Mouse (Mus musculus): Measurements from ENCODE around the gene Ap1s1.
A peak's percentile ranks its signal among the peaks of the same experiment; 100 is the strongest.

Gene Ap1s1

DNA sequence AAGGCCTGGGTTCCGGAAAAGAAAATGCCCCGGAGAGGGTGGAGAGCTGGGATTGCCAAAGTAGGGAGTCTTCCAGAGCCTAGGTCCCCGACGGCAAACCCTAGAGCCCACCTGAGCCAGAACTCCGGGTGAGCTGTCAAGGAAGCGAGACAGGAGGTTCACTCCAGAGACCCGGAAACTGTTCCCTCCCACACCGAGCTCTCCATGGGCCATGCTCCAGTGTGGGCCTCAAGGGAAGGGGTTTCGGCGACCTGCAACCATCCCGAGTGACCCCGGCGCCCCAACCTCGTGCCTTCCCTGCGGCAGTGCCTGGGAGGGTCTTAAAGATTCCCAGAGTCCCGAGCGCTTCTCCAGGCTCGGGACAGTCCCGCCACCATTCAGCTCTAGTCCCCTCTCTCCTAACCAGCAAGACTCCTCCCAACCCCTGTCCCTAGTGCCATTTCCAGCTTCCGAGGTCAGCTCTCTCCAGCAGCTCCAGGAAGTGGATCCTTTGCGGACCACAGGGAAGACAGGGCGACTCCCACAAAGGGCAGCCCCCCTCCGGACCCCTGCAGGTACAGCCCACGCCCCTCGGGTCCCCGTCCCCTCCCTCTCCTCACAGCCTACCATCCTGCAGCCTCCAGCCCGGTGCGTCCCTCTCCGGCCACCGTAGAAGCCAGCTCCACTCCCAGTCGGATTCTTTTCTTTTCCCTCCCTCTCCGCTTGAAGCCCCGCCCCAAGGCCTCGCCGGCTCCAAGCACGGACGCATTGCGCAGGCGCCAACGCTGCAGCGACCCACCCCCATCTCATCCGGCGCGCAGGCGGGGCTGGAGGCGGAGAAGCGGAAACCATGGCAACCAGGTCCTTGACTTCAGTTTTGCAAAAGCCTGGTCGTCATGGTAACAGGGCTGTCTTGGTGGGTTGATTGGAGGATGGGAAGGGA is at the start of gene Ap1s1:
Ap1s1 (minus strand) TSS at position 734 of the 922 bp plus-strand sequence.
- DNase-seq = peak; percentile 99

DNA sequence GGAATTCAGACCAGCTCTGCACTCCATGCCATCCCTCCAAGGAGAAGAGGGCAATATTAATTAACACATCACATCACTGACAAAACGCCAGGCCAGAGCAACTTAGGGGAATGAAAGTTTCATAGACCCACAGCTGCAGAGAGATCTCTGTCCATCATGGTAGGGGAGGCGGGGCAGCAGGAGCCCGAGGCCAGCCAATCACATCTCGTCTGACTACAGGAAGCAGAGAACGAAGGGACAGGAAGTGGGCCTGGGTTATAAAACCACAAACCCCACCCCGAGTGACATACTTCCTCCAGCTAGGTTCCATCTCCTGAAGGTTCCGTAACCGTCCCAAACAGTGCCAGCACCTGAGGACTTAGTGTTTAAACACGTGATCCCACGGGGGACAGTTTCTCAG is 49.2 kb upstream of the Ap1s1 start:
- DNase-seq = no peak

GRCm38 (mm10) chr5:137093720-137094119 is 47.8 kb upstream of the Ap1s1 start:
- no peak for DNase-seq

DNA sequence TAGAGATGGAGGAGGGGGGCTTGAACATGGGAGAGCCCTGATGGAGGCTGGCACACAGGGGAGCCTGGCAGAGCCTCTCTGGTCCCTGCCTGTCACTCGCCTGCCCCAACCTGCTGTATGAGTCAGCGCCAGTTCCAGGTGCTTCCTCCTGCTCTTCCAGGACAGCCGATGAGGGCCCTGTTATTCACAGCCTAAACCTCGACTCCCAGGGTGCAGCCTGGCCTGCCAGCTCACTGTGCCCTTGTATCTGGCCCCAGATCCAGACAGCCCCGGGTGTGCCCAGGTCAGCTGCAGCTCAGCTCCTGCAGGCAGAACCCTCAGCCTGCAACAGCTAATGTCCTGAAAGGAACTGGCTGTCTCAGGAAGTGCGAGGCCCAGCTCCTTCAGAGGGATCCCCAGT is 45.6 kb upstream of the Ap1s1 start:
- no peak for DNase-seq

- DNase-seq = peak; percentile 81 to 84
Observed at GRCm38 (mm10) chr5:137090870-137091269, 44.9 kb upstream of the Ap1s1 start.

DNA sequence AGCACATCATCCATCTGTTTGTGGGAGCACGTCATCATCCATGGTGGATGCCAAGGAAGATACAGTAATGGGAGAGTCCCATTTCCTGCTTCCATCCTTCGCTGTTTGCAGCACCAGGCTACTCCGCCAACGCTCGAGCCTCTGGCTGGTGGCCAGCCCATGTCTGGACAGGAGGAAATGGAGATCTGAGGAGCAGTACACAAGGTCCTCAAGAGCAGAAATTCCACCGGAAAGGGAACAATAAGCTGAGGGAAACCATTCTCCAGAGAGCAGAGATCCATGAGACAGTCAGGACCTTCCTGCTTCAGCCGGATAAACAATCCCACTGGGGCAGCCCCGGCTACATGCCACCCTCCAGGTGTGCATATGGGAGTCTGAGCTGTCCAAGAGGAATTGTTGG is 41.5 kb upstream of the Ap1s1 start:
- no peak for DNase-seq

GRCm38 (mm10) chr5:137085731-137086130 is 39.8 kb upstream of the Ap1s1 start:
- DNase-seq = no peak

GRCm38 (mm10) chr5:137085021-137085420 is 39.1 kb upstream of the Ap1s1 start:
- DNase-seq = no peak

GRCm38 (mm10) chr5:137083051-137083450 is 37.1 kb upstream of the Ap1s1 start:
- DNase-seq = no peak

DNA sequence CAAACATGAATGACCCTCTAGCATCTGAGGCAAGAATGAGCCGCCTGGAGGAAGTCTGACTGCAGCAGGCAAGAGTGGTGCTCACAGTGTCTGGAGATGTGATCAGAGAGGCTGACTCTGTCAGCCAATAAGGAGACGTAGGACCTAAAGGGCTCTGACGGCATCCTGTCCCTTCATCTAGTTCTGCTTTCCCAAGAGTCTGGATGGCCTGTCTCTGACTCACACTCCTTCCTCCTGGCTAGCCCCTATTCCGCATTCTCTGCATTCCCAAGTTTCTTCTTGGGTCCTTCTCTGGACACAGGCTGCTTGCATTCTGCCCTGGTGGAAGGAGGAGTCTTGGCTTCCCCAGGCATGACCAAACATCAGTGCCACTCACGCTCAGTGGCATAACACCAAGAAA is 33.9 kb upstream of the Ap1s1 start:
- no peak for DNase-seq

GRCm38 (mm10) chr5:137078616-137079015 is 32.7 kb upstream of the Ap1s1 start:
- DNase-seq = no peak

GRCm38 (mm10) chr5:137078041-137078440 is 32.1 kb upstream of the Ap1s1 start:
- peak in 1 of 2 experiments; percentile 43 for DNase-seq

- DNase-seq = no peak
Observed at GRCm38 (mm10) chr5:137077187-137077586, 31.3 kb upstream of the Ap1s1 start.

DNA sequence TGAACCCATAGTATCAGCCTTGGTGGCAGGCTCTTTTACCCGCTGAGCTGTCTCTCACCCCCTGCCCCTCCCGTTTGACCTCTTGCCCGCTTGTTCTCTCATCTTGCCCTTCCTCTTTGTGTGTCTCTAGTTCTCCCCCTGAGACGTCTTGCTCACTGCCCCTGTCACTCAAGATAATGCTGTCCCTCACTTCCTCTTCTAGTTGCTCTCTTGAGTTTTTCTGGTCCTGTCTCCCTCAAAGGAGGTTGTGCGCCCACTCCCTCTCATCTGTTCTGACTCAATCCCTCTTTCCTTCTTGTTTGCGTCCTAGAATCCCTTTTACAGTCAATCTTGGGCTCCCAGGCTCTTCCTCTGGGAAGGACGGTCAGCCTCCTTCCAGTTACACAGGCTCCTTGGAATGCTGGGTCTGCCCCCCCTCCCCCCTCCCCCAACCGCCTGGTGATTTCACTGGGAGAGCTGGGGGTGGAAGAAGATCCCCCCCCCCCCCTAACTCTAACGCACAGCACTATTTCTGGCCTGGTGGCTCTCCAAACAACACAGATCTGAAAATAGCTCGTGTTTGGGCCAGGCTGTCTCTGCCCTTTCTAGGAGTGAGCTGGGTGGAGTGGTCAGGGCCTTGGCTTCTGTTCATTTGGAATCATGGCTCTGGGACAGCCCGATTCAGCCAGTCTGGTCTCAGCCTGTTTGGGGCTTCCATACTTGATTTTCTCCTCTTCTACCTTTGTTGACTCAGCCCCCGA is 30.4 kb upstream of the Ap1s1 start:
- peak; percentile 53 to 65 for DNase-seq

GRCm38 (mm10) chr5:137075726-137076125 is 29.8 kb upstream of the Ap1s1 start:
- peak; percentile 77 to 87 for DNase-seq

GRCm38 (mm10) chr5:137074191-137074651 is 28.3 kb upstream of the Ap1s1 start:
- no peak for DNase-seq

- DNase-seq = no peak
Observed at GRCm38 (mm10) chr5:137073141-137073540, 27.2 kb upstream of the Ap1s1 start.

- DNase-seq = peak; percentile 74
Observed at GRCm38 (mm10) chr5:137072079-137072960, 26.4 kb upstream of the Ap1s1 start, which contains the start of gene Serpine1. Gene Serpine1, minus strand, starts transcription at chr5:137072268.

- DNase-seq = no peak
Observed at GRCm38 (mm10) chr5:137070881-137071605, 25.1 kb upstream of the Ap1s1 start.

DNA sequence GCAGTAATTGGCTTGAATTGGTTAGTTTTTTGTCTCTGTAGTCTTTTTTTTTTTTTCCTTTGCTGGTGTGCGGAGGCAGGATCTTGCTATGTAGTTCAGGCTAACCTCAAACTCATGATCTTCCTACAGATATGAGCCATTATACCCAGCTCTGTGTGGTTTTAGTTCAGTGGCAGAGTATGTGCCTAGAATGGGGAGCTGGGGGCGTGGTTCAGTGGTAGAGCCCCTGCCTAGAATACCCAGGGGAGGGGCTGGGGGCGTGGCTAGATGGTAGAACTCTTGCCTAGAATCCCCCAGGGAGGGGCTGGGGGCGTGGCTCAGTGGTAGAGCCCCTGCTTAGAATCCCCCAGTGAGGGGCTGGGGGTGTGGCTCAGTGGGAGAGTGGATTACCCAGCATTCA is 22.8 kb upstream of the Ap1s1 start:
- DNase-seq = no peak

DNA sequence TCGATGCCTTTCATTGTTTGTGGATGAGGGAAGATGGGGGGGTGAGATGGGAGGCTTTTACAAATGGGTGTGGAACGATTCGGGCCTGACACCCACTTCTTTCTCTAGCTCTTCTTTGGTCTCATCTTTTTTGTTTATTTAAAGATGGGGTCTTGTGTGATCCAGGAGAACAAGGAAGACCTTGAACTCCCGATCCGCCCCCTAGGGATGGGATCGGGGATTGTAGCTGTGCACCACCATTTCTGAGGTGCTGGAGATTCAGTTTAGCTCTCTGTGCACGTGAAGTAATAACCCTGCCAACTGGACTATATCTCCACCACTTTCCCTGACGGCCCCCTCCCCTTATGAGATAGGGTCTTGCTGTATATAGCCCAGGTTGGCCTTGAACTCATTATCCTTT is 20.0 kb upstream of the Ap1s1 start:
- no peak for DNase-seq

DNA sequence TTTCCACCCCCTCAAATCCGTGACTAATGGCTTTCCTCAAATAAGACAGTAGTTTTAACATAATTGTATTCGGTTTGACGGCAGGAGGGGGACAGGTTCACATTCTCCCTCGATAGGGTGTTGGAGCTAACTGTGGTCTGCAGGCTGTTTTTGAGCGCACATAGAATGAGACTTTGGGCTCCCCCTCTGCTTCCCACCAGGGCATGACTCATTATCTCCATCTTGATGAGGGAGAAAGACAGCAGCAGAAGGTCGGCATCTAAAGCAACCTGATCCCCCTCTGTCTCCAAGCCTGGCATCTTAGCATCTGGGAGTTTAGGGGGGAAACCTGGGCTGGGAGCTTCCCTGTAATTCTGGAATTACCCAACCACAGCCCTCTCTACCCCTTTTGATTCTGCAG is 19.5 kb upstream of the Ap1s1 start:
- no peak for DNase-seq

All from cerebellum, postnatal 14 days (tissue).